Mouse (Mus musculus) testis, postnatal 14 days (tissue): ENCODE results near the gene Gadd45g.

Source experiments
- DNase-seq: peaks from one replicate; pipeline ENCODE4 v3.0.0; 2021; ENCODE audit warnings: low spot score

The Gadd45g gene

GRCm38 (mm10) chr13:51885594-51885993 lies 39.1 kb downstream of the Gadd45g start:
- DNase-seq: no peak

DNA sequence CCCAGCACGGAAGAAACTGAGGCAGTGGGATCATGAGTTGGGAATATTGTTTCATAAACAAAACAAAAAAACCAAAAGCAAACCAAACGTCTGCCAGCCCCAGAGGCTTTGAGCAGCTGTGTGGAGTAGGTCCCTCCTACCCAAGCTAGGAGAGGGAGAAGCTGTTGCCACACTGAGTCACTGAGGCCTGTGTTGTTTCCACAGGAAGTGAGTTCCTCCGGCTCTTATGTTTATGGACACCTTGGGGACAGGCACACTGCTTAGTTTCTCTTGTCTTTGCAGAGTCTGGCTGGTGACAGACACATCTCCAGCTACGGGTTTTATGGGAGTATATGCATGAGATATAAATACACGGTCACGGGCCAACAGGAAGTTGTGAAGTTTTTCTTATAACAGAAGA lies 39.6 kb downstream of the Gadd45g start:
- DNase-seq: no peak

- DNase-seq: no peak
These were observed 40.2 kb downstream of the Gadd45g start for GRCm38 (mm10) chr13:51886723-51887122.

DNA sequence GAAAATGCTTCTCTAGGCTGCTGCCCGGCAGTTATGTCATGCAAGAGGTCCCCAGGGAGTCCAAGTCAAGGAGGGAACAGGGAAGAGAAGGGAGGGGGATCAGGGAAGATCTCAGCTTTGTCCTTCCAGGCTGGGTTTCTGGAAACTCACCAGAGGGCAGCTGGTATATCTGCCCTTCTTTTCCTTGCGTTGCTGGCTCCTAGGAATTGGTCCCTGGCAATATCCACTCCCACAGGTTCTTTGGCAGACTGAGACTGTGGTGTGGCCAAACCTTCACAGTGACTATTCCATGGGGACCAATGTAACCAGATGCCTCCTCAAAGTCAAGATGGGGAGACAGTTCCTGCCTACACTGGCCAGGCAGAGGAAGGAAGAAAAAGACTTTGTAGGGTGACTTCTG lies 41.9 kb downstream of the Gadd45g start:
- no peak for DNase-seq

GRCm38 (mm10) chr13:51891825-51892532 lies 45.5 kb downstream of the Gadd45g start:
- no peak for DNase-seq

DNA sequence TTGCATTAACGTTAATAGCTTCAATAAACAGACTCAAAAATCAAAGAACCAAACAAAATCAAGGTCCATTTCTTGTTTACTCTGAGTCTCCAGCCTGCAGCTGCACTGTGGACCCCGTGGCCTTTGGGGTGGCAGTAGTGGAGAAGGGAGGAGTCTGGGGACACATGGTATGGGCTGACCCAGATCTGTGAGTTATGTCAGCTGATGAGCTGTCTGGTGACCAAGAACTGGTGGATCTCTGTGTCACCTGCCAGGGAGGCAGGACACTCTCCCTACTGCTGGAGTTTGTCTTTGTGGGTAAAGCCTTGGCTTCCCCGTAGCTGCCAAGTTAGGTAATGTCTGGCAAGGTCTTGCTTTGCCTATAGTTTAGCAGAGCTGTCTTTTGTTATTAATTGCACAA lies 51.1 kb downstream of the Gadd45g start:
- DNase-seq: no peak
